Mouse (Mus musculus): ENCODE data around the gene Hist2h2aa1.
"Not testable (repeated sequence)": the region's sequence is repeated elsewhere in the genome, so short reads cannot be mapped to it uniquely, and the experiment has no call there.

Gene Hist2h2aa1

GRCm38 (mm10) chr3:96230404-96230803 lies 14.9 kb upstream of the Hist2h2aa1 start:
- DNase-seq (ENCODE audit: low read depth) = no peak

- no peak for DNase-seq (ENCODE audit: low read depth)
Observed at GRCm38 (mm10) chr3:96230910-96231757, 14.2 kb upstream of the Hist2h2aa1 start.

GRCm38 (mm10) chr3:96231758-96232120 lies 13.6 kb upstream of the Hist2h2aa1 start:
- DNase-seq (ENCODE audit: low read depth) = no peak

GRCm38 (mm10) chr3:96234914-96235313 lies 10.4 kb upstream of the Hist2h2aa1 start:
- peak; percentile 58 for DNase-seq (ENCODE audit: low read depth)

- no peak for DNase-seq (ENCODE audit: low read depth)
Observed at GRCm38 (mm10) chr3:96235836-96236235, 9.5 kb upstream of the Hist2h2aa1 start.

- no peak for DNase-seq (ENCODE audit: low read depth)
Observed at GRCm38 (mm10) chr3:96236834-96237334, 8.4 kb upstream of the Hist2h2aa1 start.

- DNase-seq (ENCODE audit: low read depth) = peak; percentile 70
Observed at GRCm38 (mm10) chr3:96237335-96237903, 7.9 kb upstream of the Hist2h2aa1 start.

GRCm38 (mm10) chr3:96237904-96238511 lies 7.3 kb upstream of the Hist2h2aa1 start:
- peak; percentile 70 for DNase-seq (ENCODE audit: low read depth)

- not testable (repeated sequence) for DNase-seq (ENCODE audit: low read depth)
Observed at GRCm38 (mm10) chr3:96238954-96239793, 6.1 kb upstream of the Hist2h2aa1 start, which contains the start of gene Hist2h3c2. Hist2h3c2 (minus strand) TSS chr3:96239127.

- DNase-seq (ENCODE audit: low read depth) = peak; percentile 75
Observed at GRCm38 (mm10) chr3:96239949-96240798, 5.1 kb upstream of the Hist2h2aa1 start, which contains the start of gene Hist2h2aa2. Hist2h2aa2 (minus strand) TSS chr3:96240276.

GRCm38 (mm10) chr3:96240799-96241197 lies 4.5 kb upstream of the Hist2h2aa1 start:
- no peak for DNase-seq (ENCODE audit: low read depth)

GRCm38 (mm10) chr3:96243921-96244572 lies 1.2 kb upstream of the Hist2h2aa1 start:
- peak; percentile 35 for DNase-seq (ENCODE audit: low read depth)

- DNase-seq (ENCODE audit: low read depth) = not testable (repeated sequence)
Observed at GRCm38 (mm10) chr3:96246018-96246417, 721 bp downstream of the Hist2h2aa1 start.

GRCm38 (mm10) chr3:96246427-96246856 lies 1.1 kb downstream of the Hist2h2aa1 start, which contains the start of gene Hist2h3c1:
Hist2h3c1 (plus strand) TSS chr3:96246685.
- not testable (repeated sequence) for DNase-seq (ENCODE audit: low read depth)

GRCm38 (mm10) chr3:96247356-96248140 lies 2.3 kb downstream of the Hist2h2aa1 start:
- peak; percentile 52 for DNase-seq (ENCODE audit: low read depth)

- peak; percentile 22 for DNase-seq (ENCODE audit: low read depth)
Observed at GRCm38 (mm10) chr3:96248141-96249033, 3.1 kb downstream of the Hist2h2aa1 start.

GRCm38 (mm10) chr3:96249034-96249345 lies 3.7 kb downstream of the Hist2h2aa1 start:
- DNase-seq (ENCODE audit: low read depth) = no peak

- peak; percentile 5 for DNase-seq (ENCODE audit: low read depth)
Observed at GRCm38 (mm10) chr3:96250890-96251289, 5.6 kb downstream of the Hist2h2aa1 start.

Measured in induced T-regulatory cell, adult 2 months (primary cell).